Mouse (Mus musculus) stomach, postnatal 0 days (tissue): Measurements from ENCODE around the gene Nectin1.

Source experiments
- CTCF ChIP-seq: IDR thresholded peaks from 2 replicates; pipeline ENCODE4 v1.5.1; 2016; ENCODE audit warnings: antibody characterized with exemption, low read depth, mild to moderate bottlenecking, moderate library complexity
- EP300 ChIP-seq: optimal IDR thresholded peaks from 2 replicates; pipeline ENCODE3; 2016; ENCODE audit warnings: antibody characterized with exemption

GRCm38 (mm10) chr9:43769228-43769627, 25.4 kb downstream of the Nectin1 start:
- no peak for TF ChIP-seq EP300
- no peak for TF ChIP-seq CTCF
